Mouse (Mus musculus) gastrocnemius, postnatal 10 days (tissue): Measurements from ENCODE around the gene P4htm. TPM values are rescaled to one million over a fixed set of nuclear protein-coding genes. Genes with fewer than 3 reads are reported as not detected.

Experiments used
- DNase-seq: peaks from one replicate; pipeline ENCODE4 v3.0.0; 2021; ENCODE audit warnings: mixed read lengths
- total RNA-seq, 2 experiments: library from RNA; stranded (reverse); gene quantifications; 2 replicates each; pipeline ENCODE4 v1.2.3; 2021

Gene P4htm
- total RNA-seq, 2 experiments from 2014 or later: 4.8 to 6.6 TPM

- peak; percentile 72 for DNase-seq
Observed at GRCm38 (mm10) chr9:108577934-108578544, 19.4 kb downstream of the P4htm start.

GRCm38 (mm10) chr9:108577025-108577424 is 20.4 kb downstream of the P4htm start:
- no peak for DNase-seq

GRCm38 (mm10) chr9:108575321-108576297 is 21.9 kb downstream of the P4htm start:
- no peak for DNase-seq

- no peak for DNase-seq
Observed at GRCm38 (mm10) chr9:108574921-108575320, 22.5 kb downstream of the P4htm start.

- peak; percentile 63 for DNase-seq
Observed at GRCm38 (mm10) chr9:108573774-108574690, 23.4 kb downstream of the P4htm start.

GRCm38 (mm10) chr9:108572321-108572720 is 25.1 kb downstream of the P4htm start:
- no peak for DNase-seq

GRCm38 (mm10) chr9:108571401-108571973 is 26.0 kb downstream of the P4htm start:
- DNase-seq: no peak

- DNase-seq: peak; percentile 79
Observed at GRCm38 (mm10) chr9:108570207-108570896, 27.1 kb downstream of the P4htm start.

GRCm38 (mm10) chr9:108569381-108570206 is 27.9 kb downstream of the P4htm start, which contains the start of gene Dalrd3:
Gene Dalrd3, plus strand, starts transcription at chr9:108569886.
- DNase-seq: peak; percentile 84

GRCm38 (mm10) chr9:108568511-108568921 is 29.0 kb downstream of the P4htm start:
- no peak for DNase-seq

GRCm38 (mm10) chr9:108567931-108568419 is 29.5 kb downstream of the P4htm start:
- no peak for DNase-seq

GRCm38 (mm10) chr9:108566815-108567776 is 30.4 kb downstream of the P4htm start, which contains the start of gene Ndufaf3:
Gene Ndufaf3, minus strand, starts transcription at chr9:108567434.
- peak; percentile 95 for DNase-seq

GRCm38 (mm10) chr9:108565881-108566814 is 31.3 kb downstream of the P4htm start:
- DNase-seq: no peak

GRCm38 (mm10) chr9:108564131-108564530 is 33.3 kb downstream of the P4htm start:
- no peak for DNase-seq

GRCm38 (mm10) chr9:108563671-108564070 is 33.8 kb downstream of the P4htm start:
- no peak for DNase-seq

GRCm38 (mm10) chr9:108560227-108560841 is 37.1 kb downstream of the P4htm start, which contains the start of gene Impdh2:
Gene Impdh2, plus strand, starts transcription at chr9:108560286.
- DNase-seq: peak; percentile 92

GRCm38 (mm10) chr9:108559169-108559568 is 38.3 kb downstream of the P4htm start:
- no peak for DNase-seq
